ENCODE assay signal across 8 mouse cellular contexts in the genomic region with DNA sequence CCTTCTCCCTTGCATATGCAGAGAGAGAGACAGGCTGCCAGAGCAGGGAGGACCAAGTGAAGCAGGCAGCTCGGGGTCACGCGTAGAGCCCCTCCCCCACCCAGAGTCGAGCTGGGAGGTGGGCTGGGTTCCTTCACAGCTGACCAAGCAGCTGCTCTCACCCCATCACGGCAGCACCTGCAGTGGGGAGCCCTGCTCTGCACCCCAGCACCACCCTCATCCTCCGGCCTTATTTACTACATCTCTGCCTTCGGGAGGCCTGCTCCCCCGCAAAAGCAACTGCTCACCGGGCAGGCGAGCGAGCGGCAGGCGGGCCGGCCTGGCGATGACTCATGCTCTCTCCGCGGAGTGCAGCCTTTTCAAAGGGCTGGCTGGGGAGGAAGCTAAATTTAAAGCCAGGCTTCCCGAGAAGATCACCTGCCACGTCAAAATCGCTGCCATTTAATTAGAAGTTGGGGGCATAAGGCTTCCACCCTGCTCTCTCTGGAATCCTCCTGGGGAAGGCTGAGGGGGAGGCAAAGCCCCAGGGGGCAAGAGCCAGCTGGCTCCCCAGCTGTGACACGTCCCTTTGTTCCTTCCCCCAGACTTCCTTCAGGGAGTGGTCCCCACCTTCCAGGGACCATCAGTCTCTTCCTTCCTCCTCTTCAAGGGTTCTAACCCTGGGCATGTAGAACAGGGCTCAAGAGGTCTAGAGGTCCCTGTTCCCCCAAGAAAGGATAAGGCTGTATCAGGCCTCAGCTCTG. TPM values are rescaled to one million over a fixed set of nuclear protein-coding genes. Genes with fewer than 3 reads are reported as not detected.
DNase-seq lines count a peak whose midpoint lies in the region; ATAC-seq and TF ChIP-seq lines count a peak whose summit lies in the region.

No protein-coding gene starts in this region.

- TF ChIP-seq POLR2A in thymus, adult 2 months (IDR thresholded peaks at IDR 0.05; ENCODE audit: control insufficient read depth, extremely low read depth, insufficient read depth, low read length, poor library complexity): no peak

- no peak overlapping the region for H3K27ac ChIP-seq in thymus, adult 2 months (ENCODE audit: control insufficient read depth, insufficient read depth, low read length)
- no peak overlapping the region for H3K27ac ChIP-seq in intestine, postnatal 0 days (ENCODE audit: low read depth, low read length)
- H3K27ac ChIP-seq in lung, embryonic 15.5 days: no peak overlapping the region

- TF ChIP-seq CTCF in thymus, adult 2 months (IDR thresholded peaks at IDR 0.05; ENCODE audit: borderline replicate concordance, control insufficient read depth, extremely low read depth, insufficient read depth, low read length, poor library complexity): no peak
- no peak for TF ChIP-seq CTCF in intestine, postnatal 0 days (IDR thresholded peaks at IDR 0.05; ENCODE audit: low read depth)

- H3K9me3 ChIP-seq in intestine, postnatal 0 days (ENCODE audit: control insufficient read depth): no peaks in the 10 kb centered on the region
- H3K9me3 ChIP-seq in lung, embryonic 15.5 days: no peaks in the 10 kb centered on the region

- no peak overlapping the region for H3K4me3 ChIP-seq in thymus, adult 2 months (ENCODE audit: control insufficient read depth, insufficient read depth, low read length)
- no peak overlapping the region for H3K4me3 ChIP-seq in intestine, postnatal 0 days (ENCODE audit: low read depth, low read length)
- H3K4me3 ChIP-seq in lung, embryonic 15.5 days: no peak overlapping the region

- H3K36me3 ChIP-seq in thymus, adult 2 months (ENCODE audit: control insufficient read depth, insufficient read depth, low read length): no peaks in the 10 kb centered on the region
- H3K36me3 ChIP-seq in intestine, postnatal 0 days (ENCODE audit: control insufficient read depth, insufficient read depth): no peaks in the 10 kb centered on the region
- no peaks in the 10 kb centered on the region for H3K36me3 ChIP-seq in lung, embryonic 15.5 days

- peak overlapping the region; percentile 44 for H3K4me2 ChIP-seq in intestine, postnatal 0 days (replicated peaks; ENCODE audit: low read depth)
- peak overlapping the region; percentile 45 for H3K4me2 ChIP-seq in lung, embryonic 15.5 days

- H3K27me3 ChIP-seq in thymus, adult 2 months (ENCODE audit: control insufficient read depth, insufficient read depth, low read length): peaks cover 4% of the 10 kb centered on the region; the same call in 1 of the 2 replicates
- peaks cover 29% of the 10 kb centered on the region for H3K27me3 ChIP-seq in intestine, postnatal 0 days (replicated peaks; ENCODE audit: control insufficient read depth, insufficient read depth, low read length)
- H3K27me3 ChIP-seq in lung, embryonic 15.5 days: peaks cover 41% of the 10 kb centered on the region

- no peak overlapping the region for H3K9ac ChIP-seq in intestine, postnatal 0 days (ENCODE audit: low read depth, low read length)
- no peak overlapping the region for H3K9ac ChIP-seq in lung, embryonic 15.5 days

- ATAC-seq in intestine, postnatal 0 days: no peak
- 0 out of 2 replicates have a peak, but pooled peaks have one; percentile 4 for ATAC-seq in lung, embryonic 15.5 days (ENCODE audit: borderline replicate concordance, extremely low read depth, low FRiP score, low TSS enrichment)

- DNase-seq in thymus, adult 2 months: peak; percentile 11
- DNase-seq in thymus, postnatal 0 days (ENCODE audit: low spot score): no peak
- peak; percentile 69 for DNase-seq in embryo, embryonic 10.5 days (ENCODE audit: low spot score)
- peak; percentile 47 to 68 for DNase-seq in gastrocnemius, postnatal 4 days (ENCODE audit: low spot score in 2 of 2)
- DNase-seq in ovary, adult 18-20 months (ENCODE audit: low spot score): peak; percentile 60
- peak; percentile 56 to 72 for DNase-seq in urinary bladder, postnatal 36 days (ENCODE audit: low spot score in 2 of 2)

- 4% methylated on average over 21 of the region's 21 CpGs for WGBS in thymus, adult 2 months
- WGBS in intestine, postnatal 0 days: 6% methylated on average over 21 of the region's 21 CpGs
- 3% methylated on average over 21 of the region's 21 CpGs for WGBS in lung, embryonic 15.5 days

- H3K4me1 ChIP-seq in thymus, adult 2 months (replicated peaks; ENCODE audit: control insufficient read depth, insufficient read depth, low read length): peaks cover 6% of the 10 kb centered on the region
- no peaks in the 10 kb centered on the region for H3K4me1 ChIP-seq in intestine, postnatal 0 days (replicated peaks; ENCODE audit: control insufficient read depth, insufficient read depth, low read length)
- peaks cover 17% of the 10 kb centered on the region for H3K4me1 ChIP-seq in lung, embryonic 15.5 days

RNA-seq across cellular contexts. Expression of a gene that starts 3.7 kb away (rescaled TPM):
- 9.3 and 10.4 TPM in 2 replicates for polyA plus RNA-seq in thymus, adult 2 months (2012; rRNA removed)
- 3.0 and 3.1 TPM in 2 replicates for polyA plus RNA-seq in thymus, postnatal 0 days (2015; fragmentation: Nextera tagmentation; extraction: Ambion mirVana)
- total RNA-seq in gastrocnemius, postnatal 4 days (2021): 10 to 100 TPM; 26.2 to 44.1 TPM
- 0.70 and 0.82 TPM in 2 replicates for polyA plus RNA-seq in intestine, postnatal 0 days (2015; fragmentation: Nextera tagmentation; extraction: Ambion mirVana)
- polyA plus RNA-seq in lung, embryonic 15.5 days (2015; fragmentation: Nextera tagmentation; extraction: Ambion mirVana): 1.1 and 1.3 TPM in 2 replicates
